Mouse (Mus musculus) intestine, postnatal 0 days (tissue): Measurements from ENCODE around the gene Zfp658. TPM values are rescaled to one million over a fixed set of nuclear protein-coding genes. Genes with fewer than 3 reads are reported as not detected.

Experiments
- ATAC-seq: fragments of 200-750 bp; cut with Nextera tagmentation; 2 replicates; pipeline ENCODE4 v1.8.0; 2017; ENCODE audit warnings: mild to moderate bottlenecking, moderate TSS enrichment, moderate library complexity
- H3K27ac ChIP-seq: fragments of 300-500 bp; sonication (generic); 2 replicates; pipeline ENCODE4 v1.5.1; 2014; ENCODE audit warnings: mild to moderate bottlenecking, low read depth, low read length, moderate library complexity
- H3K27me3 ChIP-seq: fragments of 300-500 bp; sonication (generic); replicated peaks from 2 replicates; pipeline ENCODE4 v1.6.1; 2014; ENCODE audit warnings: low read length, mixed read lengths; ENCODE audit not compliant: control insufficient read depth, insufficient read depth
- H3K36me3 ChIP-seq: fragments of 300-500 bp; sonication (generic); 2 replicates; pipeline ENCODE4 v1.6.1; 2014; ENCODE audit warnings: mild to moderate bottlenecking, moderate library complexity; ENCODE audit not compliant: control insufficient read depth, insufficient read depth
- H3K4me1 ChIP-seq: fragments of 300-500 bp; sonication (generic); replicated peaks from 2 replicates; pipeline ENCODE4 v1.6.1; 2014; ENCODE audit warnings: antibody characterized with exemption, low read length, mixed read lengths; ENCODE audit not compliant: control insufficient read depth, insufficient read depth
- H3K4me2 ChIP-seq: fragments of 300-500 bp; sonication (generic); replicated peaks from 2 replicates; pipeline ENCODE4 v1.6.1; 2014; ENCODE audit warnings: low read depth, mild to moderate bottlenecking, moderate library complexity
- H3K4me3 ChIP-seq: fragments of 300-500 bp; sonication (generic); 2 replicates; pipeline ENCODE4 v1.5.1; 2014; ENCODE audit warnings: low read depth, low read length
- H3K9ac ChIP-seq: fragments of 300-500 bp; sonication (generic); 2 replicates; pipeline ENCODE4 v1.6.1; 2014; ENCODE audit warnings: mild to moderate bottlenecking, low read depth, low read length
- H3K9me3 ChIP-seq: fragments of 300-500 bp; sonication (generic); 2 replicates; pipeline ENCODE4 v1.6.1; 2016; ENCODE audit warnings: mixed run types; ENCODE audit not compliant: control insufficient read depth
- CTCF ChIP-seq: sonication (generic); IDR thresholded peaks from 2 replicates; pipeline ENCODE4 v1.5.1; 2016; ENCODE audit warnings: low read depth, mild to moderate bottlenecking, control low read depth, antibody characterized with exemption, moderate library complexity
- WGBS: fragments of 180-500 bp; shearing (Covaris S2); extraction: QIAGEN DNeasy Blood & Tissue Kit; methylation state at CpG from one replicate; pipeline ENCODE4 v1.1.7; 2014; 5-methylcytosine and 5-hydroxymethylcytosine counted together
- polyA plus RNA-seq: library from polyadenylated mRNA; unstranded; fragments of >200 nt; fragmentation: Nextera tagmentation; extraction: Ambion mirVana; gene quantifications from 2 replicates; pipeline ENCODE4 v1.2.1, GENCODE M21; 2015

Zfp658 gene
- polyA plus RNA-seq, 1 experiment from 2014 or later = 0.68 TPM

GRCm38 (mm10) chr7:43607743-43608287 lies 45.8 kb downstream of the Zfp658 start:
- no peak overlapping the region for H3K4me3 ChIP-seq
- no peak overlapping the region for H3K27ac ChIP-seq
- no peak overlapping the region for H3K9ac ChIP-seq
- H3K27me3 ChIP-seq = 0 out of 2 replicates have a peak, but pooled peaks cover 6% of the 10 kb centered on the region
- no peak for TF ChIP-seq CTCF
- 36% methylated on average over 5 of the region's 5 CpGs for WGBS
- no peak overlapping the region for H3K4me2 ChIP-seq
- no peaks in the 10 kb centered on the region for H3K36me3 ChIP-seq
- peaks cover 6% of the 10 kb centered on the region; the same call in 1 of the 2 replicates for H3K4me1 ChIP-seq
- ATAC-seq = no peak
- H3K9me3 ChIP-seq = no peaks in the 10 kb centered on the region

- Histone ChIP-seq H3K4me2 (no peak overlapping the region), H3K27ac (no peak overlapping the region), H3K4me1 (peaks cover 6% of the 10 kb centered on the region; the same call in 1 of the 2 replicates), H3K9ac (no peak overlapping the region), H3K27me3 (0 out of 2 replicates have a peak, but pooled peaks cover 6% of the 10 kb centered on the region), H3K9me3 (no peaks in the 10 kb centered on the region), H3K4me3 (no peak overlapping the region), H3K36me3 (no peaks in the 10 kb centered on the region)
- TF ChIP-seq CTCF = no peak
- 65% methylated on average over 7 of the region's 7 CpGs for WGBS
- no peak for ATAC-seq
Measured at GRCm38 (mm10) chr7:43608316-43608824, 46.3 kb downstream of the Zfp658 start.

GRCm38 (mm10) chr7:43613816-43614551 lies 51.9 kb downstream of the Zfp658 start:
- no peak overlapping the region for H3K4me2 ChIP-seq

GRCm38 (mm10) chr7:43622927-43623326 lies 60.9 kb downstream of the Zfp658 start:
- H3K36me3 ChIP-seq = no peaks in the 10 kb centered on the region
- no peaks in the 10 kb centered on the region for H3K9me3 ChIP-seq
- no peak overlapping the region for H3K4me3 ChIP-seq
- 78% methylated on average over 7 of the region's 7 CpGs for WGBS
- H3K4me1 ChIP-seq = no peaks in the 10 kb centered on the region
- no peak overlapping the region for H3K27ac ChIP-seq
- H3K4me2 ChIP-seq = no peak overlapping the region
- no peaks in the 10 kb centered on the region for H3K27me3 ChIP-seq
- no peak for TF ChIP-seq CTCF
- no peak overlapping the region for H3K9ac ChIP-seq
- ATAC-seq = no peak

More at GRCm38 (mm10) chr7:43613816-43614551, 51.9 kb downstream of the Zfp658 start:
- 90% methylated on average over 14 of the region's 14 CpGs for WGBS
- Histone ChIP-seq H3K4me1 (no peaks in the 10 kb centered on the region), H3K27ac (no peak overlapping the region), H3K9ac (no peak overlapping the region), H3K27me3 (no peaks in the 10 kb centered on the region), H3K9me3 (no peaks in the 10 kb centered on the region), H3K4me3 (no peak overlapping the region), H3K36me3 (no peaks in the 10 kb centered on the region)
- ATAC-seq = no peak
- no peak for TF ChIP-seq CTCF

GRCm38 (mm10) chr7:43623819-43624218 lies 61.8 kb downstream of the Zfp658 start:
- no peaks in the 10 kb centered on the region for H3K36me3 ChIP-seq
- H3K9me3 ChIP-seq = no peaks in the 10 kb centered on the region
- H3K4me3 ChIP-seq = no peak overlapping the region
- 31% methylated on average over 10 of the region's 10 CpGs for WGBS
- ATAC-seq = no peak
- H3K4me1 ChIP-seq = no peaks in the 10 kb centered on the region
- no peak for TF ChIP-seq CTCF
- H3K27me3 ChIP-seq = no peaks in the 10 kb centered on the region
- H3K9ac ChIP-seq = no peak overlapping the region
- H3K27ac ChIP-seq = no peak overlapping the region
- H3K4me2 ChIP-seq = no peak overlapping the region

Other genes with a start within 250 kb of the Zfp658 start
- gene Zfp715, start 249.0 kb upstream of the Zfp658 start, polyA plus RNA-seq = 5.3 and 5.5 TPM in 2 replicates
- 0.25 and 0.33 TPM in 2 replicates for gene Siglecf, start 210.9 kb upstream of the Zfp658 start, polyA plus RNA-seq
- gene Siglecg, start 154.1 kb upstream of the Zfp658 start, polyA plus RNA-seq = 0.07 and 0.08 TPM in 2 replicates
- gene Lim2, start 134.6 kb upstream of the Zfp658 start, polyA plus RNA-seq = 0.52 and 0.92 TPM in 2 replicates
- 1.6 and 2.7 TPM in 2 replicates for gene Nkg7, start 125.2 kb upstream of the Zfp658 start, polyA plus RNA-seq
- not detected in 2 replicates for gene Cldnd2, start 121.5 kb upstream of the Zfp658 start, polyA plus RNA-seq
- 813 and 825 TPM in 2 replicates for gene Etfb, start 118.2 kb upstream of the Zfp658 start, polyA plus RNA-seq
- gene Gm45233, start 118.1 kb upstream of the Zfp658 start, polyA plus RNA-seq = 0.23 and 0.24 TPM in 2 replicates
- gene Vsig10l, start 99.1 kb upstream of the Zfp658 start, polyA plus RNA-seq = 4.5 and 5.3 TPM in 2 replicates
- 0.20 TPM in 2 replicates for gene Iglon5, start 72.2 kb upstream of the Zfp658 start, polyA plus RNA-seq
- gene 4931406B18Rik, start 56.3 kb upstream of the Zfp658 start, polyA plus RNA-seq = not detected in 2 replicates
- gene Cd33, start 17.8 kb upstream of the Zfp658 start, polyA plus RNA-seq = 1.5 and 2.7 TPM in 2 replicates
- 3.5 and 3.6 TPM in 2 replicates for gene Zfp719, start 17.4 kb downstream of the Zfp658 start, polyA plus RNA-seq
- not detected in 2 replicates for gene Zfp819, start 44.9 kb downstream of the Zfp658 start, polyA plus RNA-seq
- gene Ceacam18, start 72.5 kb downstream of the Zfp658 start, polyA plus RNA-seq = 59.7 and 68.3 TPM in 2 replicates
- 0.50 and 0.64 TPM in 2 replicates for gene Siglece, start 97.9 kb downstream of the Zfp658 start, polyA plus RNA-seq
- gene Ctu1, start 109.8 kb downstream of the Zfp658 start, polyA plus RNA-seq = 5.2 and 5.8 TPM in 2 replicates
- gene Klk14, start 128.2 kb downstream of the Zfp658 start, polyA plus RNA-seq = 0.09 and 0.12 TPM in 2 replicates
- gene Klk13, start 150.3 kb downstream of the Zfp658 start, polyA plus RNA-seq = 0.12 TPM in 1 of 2 replicates, not detected in the other
- gene Klk12, start 206.6 kb downstream of the Zfp658 start, polyA plus RNA-seq = not detected in 2 replicates
- gene Klk11, start 212.3 kb downstream of the Zfp658 start, polyA plus RNA-seq = 0.21 TPM in 1 of 2 replicates, not detected in the other
- 0.33 TPM in 1 of 2 replicates, not detected in the other for gene Klk10, start 218.8 kb downstream of the Zfp658 start, polyA plus RNA-seq
- not detected in 2 replicates for gene Klk9, start 229.6 kb downstream of the Zfp658 start, polyA plus RNA-seq
- gene Klk8, start 235.3 kb downstream of the Zfp658 start, polyA plus RNA-seq = 3.0 and 3.5 TPM in 2 replicates
- gene Klk7, start 249.0 kb downstream of the Zfp658 start, polyA plus RNA-seq = not detected in 2 replicates